Mouse (Mus musculus): ENCODE results near the gene Bahd1.

Gene Bahd1

DNA sequence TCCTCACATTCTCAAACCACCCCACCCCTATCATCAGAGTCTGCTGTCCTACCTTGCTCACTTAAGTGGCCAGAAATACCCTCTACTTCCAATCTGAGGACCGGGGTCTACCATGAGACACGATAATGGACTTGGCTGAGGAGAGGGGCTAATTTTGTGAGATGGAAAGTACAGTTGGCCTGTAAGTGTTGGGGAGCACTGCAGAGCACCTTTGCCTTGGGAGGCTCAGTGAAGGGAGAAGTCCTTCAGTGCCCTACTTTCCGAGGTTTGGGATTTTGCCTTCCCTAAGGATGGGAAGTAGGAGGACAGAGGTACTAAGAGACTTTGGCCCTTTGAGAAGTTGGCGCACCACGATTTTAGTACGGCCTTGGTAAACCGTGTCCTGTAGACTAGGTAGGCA lies 871 bp upstream of the Bahd1 start:
- DNase-seq: no peak

DNA sequence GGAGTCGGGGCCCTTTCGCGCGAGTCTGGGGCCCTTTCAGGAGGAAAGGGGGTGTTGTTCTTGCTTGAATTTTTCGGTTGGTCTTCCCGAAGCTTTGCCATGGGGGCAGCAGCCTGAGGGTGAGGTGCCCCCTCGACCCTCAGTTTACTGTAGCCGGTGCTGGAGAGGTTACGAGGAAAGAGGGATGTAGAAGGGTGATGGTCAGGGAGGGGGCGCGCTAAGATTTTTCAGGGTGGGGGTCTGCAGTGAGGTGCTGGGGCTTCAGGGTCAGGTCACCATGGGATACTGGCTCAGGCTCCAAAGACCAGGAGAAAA lies 606 bp downstream of the Bahd1 start:
- DNase-seq: no peak

- DNase-seq: peak; percentile 96
Observed at GRCm38 (mm10) chr2:118901175-118902031, 1.2 kb downstream of the Bahd1 start.

DNA sequence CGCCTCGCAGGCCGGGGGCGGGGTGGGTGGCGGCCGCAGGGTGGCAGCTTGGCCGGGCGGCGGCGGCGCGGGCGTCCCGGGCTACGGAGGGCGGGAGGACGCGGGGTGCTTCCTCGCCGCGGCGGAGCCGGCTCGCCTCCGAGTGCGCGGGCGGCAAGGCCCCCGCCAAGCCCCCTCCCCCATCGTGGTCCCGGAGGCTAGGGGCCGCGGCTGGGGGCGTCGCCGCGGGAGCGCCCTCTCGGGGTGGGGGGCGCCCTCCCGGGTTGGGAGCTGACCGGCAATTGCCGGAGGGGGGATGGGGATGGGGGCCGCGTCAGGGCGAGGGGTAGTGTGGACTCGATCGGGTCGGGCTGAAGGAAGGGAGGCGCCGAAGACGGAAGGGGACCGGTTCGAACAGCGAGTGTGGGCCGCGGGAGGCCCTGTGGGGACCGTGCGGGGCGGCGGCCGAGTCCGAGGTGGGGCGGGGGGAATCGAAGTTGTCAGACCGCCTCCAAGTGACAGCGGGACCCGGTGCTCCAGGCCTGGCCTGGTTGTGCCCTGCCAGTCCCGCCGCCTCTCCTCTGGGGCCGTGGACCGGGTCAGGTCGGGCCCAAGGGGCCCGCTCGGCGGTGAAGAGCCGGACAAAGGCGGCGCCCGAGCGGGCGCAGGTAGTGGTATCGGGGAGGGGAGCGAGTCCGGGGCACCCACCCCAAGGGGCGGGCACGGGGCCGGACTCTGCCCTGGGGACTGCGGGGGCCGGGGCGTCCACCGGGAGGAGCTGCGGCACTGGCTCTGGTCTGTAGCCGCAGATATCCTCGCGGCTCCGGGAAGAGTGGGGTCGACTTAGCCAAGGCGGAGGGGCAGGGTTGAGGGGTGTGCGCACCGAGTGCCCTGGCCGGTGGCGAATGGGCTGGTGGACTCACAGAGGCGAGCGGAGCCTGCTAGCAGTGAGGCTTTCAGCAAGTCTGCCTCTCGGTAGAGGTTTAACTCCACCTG lies 2.2 kb downstream of the Bahd1 start:
- DNase-seq: peak; percentile 77

- DNase-seq: no peak
Observed at GRCm38 (mm10) chr2:118903333-118903741, 3.2 kb downstream of the Bahd1 start.

DNA sequence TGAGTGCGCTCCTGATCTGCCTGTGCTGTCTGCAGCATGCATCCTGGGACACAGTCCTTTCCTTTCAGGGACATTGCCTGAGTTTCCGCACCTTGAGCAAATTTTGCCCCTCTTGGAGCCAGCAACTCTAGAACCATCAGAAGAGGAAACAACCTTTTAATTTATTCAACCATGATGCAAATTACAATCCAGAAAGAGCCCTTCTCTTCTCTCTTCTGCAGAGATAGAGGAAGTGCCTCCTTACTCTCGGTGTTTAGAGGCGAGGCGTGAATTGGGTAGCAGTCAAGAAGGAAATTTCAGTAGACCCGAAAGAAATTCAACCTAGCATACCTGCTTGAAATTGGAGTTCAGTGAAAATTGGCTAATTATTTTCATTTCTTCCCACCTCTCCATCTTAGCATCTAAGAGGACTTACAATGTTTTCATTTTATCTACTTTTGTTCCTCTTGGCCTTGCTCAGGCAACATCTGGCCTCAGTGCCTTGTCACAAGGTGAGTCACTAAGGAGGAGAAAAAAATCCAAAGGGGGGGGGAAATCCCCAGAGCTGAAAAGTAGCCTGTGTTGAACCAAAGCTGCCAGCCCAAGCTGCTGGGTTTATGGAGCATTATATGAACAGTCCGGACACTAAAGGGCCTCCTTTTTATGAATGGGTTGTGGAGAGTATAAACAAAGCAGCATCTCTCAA lies 5.4 kb downstream of the Bahd1 start:
- DNase-seq: no peak

DNA sequence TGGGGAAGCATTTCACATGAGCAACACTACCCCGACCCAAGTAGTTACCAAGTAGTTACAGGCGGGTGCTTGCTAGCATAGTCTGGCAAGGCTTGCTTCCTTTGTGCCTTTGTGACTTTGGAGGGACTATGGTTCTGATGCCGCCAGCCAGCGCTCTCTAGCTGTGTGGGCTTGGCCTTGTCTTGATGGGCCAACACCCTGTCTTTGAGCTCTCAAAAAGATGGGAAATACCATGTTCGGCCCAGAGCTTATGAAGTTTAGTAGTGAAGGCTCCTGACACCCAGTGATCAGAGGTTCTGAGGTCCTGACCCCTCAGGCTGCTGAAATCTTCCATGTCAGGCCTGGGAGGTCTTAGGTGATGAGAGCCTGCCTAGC lies 5.9 kb downstream of the Bahd1 start:
- no peak for DNase-seq

- no peak for DNase-seq
Observed at GRCm38 (mm10) chr2:118907781-118908180, 7.6 kb downstream of the Bahd1 start.

DNA sequence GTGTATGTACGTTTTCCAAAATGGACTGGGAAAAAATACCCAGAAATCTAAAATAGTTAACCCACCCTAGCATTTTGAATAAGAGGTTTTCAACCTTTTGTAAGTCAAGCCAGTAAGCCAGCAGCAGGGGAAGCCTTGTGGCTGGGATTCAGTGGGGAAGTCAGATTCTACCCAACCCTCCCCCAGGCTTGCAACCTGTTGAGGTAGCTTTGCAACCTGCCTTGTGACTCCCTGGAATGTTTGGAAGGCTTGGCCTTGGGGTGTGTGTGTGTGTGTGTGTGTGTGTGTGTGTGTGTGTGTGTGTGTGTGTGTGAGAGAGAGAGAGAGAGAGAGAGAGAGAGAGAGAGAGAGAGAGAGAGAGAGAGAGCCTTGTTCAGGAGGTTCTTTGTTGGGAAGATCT lies 9.0 kb downstream of the Bahd1 start:
- no peak for DNase-seq

GRCm38 (mm10) chr2:118910605-118911278 lies 10.6 kb downstream of the Bahd1 start:
- DNase-seq: no peak

GRCm38 (mm10) chr2:118912706-118913105 lies 12.5 kb downstream of the Bahd1 start:
- DNase-seq: no peak

GRCm38 (mm10) chr2:118913551-118914276 lies 13.5 kb downstream of the Bahd1 start:
- no peak for DNase-seq

DNA sequence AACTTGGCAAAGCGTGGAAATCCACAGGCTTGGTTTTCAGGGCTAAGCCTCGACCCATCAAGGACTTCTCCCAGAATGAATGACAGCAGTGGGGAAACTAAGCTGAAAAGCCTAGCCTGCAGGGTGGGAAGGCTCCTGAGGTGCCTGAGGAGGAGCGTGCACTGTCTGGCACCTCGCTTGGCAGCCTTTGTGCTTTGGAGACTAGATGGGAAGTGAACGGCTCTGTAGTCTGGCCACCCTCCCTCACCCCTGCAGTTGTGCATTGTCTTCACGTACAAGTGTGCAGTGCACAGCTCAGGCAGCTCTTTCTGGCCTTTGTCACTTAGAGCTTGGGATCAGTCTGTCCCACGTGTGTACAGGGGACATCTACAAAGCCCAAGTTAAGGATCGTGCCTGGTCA lies 14.5 kb downstream of the Bahd1 start:
- DNase-seq: no peak

GRCm38 (mm10) chr2:118916436-118916835 lies 16.3 kb downstream of the Bahd1 start:
- no peak for DNase-seq

GRCm38 (mm10) chr2:118918543-118918942 lies 18.4 kb downstream of the Bahd1 start:
- DNase-seq: no peak

- DNase-seq: no peak
Observed at GRCm38 (mm10) chr2:118920428-118920827, 20.3 kb downstream of the Bahd1 start.

- no peak for DNase-seq
Observed at GRCm38 (mm10) chr2:118925952-118926351, 25.8 kb downstream of the Bahd1 start.

DNA sequence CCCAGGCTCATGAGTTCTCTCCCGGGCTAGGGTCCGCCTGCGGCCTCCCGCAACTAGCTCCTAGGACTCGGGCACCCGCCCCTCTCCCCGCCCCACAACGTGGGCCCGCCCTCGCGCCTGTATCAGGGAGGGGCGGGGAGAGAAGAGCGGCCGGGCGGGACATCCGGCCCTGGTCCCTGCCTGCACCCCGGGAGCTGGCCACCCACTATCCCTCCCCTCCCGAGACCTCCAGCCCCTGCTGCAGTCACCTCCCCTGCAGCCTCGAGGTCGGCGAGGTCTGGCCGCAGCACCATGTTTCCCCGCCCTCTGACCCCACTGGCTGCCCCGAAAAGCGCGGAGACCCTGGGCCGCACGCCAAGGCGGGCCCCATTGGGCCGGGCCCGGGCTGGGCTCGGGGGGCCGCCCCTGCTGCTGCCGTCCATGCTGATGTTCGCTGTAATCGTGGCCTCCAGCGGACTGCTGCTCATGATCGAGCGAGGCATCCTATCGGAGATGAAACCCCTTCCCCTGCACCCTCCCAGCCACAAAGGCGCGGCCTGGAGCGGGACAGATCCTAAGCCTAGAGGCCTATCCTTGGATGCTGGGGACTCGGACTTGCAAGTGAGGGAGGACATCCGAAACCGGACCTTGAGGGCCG lies 26.3 kb downstream of the Bahd1 start, which contains the start of gene Chst14:
Chst14 (plus strand) TSS at position 136 of the 637 bp plus-strand sequence.
- peak; percentile 91 for DNase-seq

- DNase-seq: no peak
Observed at GRCm38 (mm10) chr2:118926998-118927739, 27.0 kb downstream of the Bahd1 start.

DNA sequence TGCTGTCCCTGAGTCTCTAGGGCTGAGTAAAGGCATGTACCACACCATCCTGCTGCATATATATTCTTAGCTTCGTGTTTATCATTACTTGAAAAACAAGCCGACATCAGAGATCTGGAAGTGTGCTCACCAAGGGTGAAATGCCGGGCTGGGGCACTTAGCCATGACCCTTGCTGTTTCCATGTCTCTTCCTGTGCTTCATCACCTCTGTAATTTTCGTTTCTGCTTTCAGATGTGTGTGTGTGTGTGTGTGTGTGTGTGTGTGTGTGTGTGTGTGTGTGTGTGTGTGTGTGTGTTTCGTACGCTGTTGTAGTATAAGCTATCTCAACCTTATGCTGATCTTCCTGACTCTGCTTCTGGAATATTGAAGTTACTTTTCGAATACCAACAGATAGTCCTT lies 41.2 kb downstream of the Bahd1 start:
- DNase-seq: no peak

DNA sequence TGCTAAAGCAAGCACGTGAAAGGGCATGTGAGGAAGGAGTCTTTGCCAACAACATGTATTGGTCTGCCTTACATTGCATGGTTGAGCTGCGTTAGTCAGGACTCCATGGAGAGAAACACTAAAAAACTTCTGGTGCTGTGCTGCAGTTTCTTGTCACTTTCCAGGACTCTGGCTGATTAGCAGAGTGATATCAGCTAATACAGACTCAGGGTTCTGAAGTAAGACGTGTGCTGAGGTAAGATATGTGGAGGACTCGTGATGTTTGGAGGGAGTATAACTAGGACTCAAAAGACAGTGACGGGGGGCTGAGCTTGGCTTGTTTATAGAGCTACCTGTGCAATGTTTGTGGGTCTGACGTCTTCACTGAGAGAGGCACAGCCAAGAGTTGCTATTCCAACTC lies 43.1 kb downstream of the Bahd1 start:
- DNase-seq: no peak

All from embryo, embryonic 11 days (tissue).